ENCODE assay signal across 8 mouse cellular contexts in genomic region chr16:4655251-4655734, GRCm38 (mm10). TPM values are rescaled to one million over a fixed set of nuclear protein-coding genes. Genes with fewer than 3 reads are reported as not detected.
DNase-seq lines count a peak whose midpoint lies in the region; ATAC-seq and TF ChIP-seq lines count a peak whose summit lies in the region.

No protein-coding gene starts in this region.

- peak; percentile 49 for TF ChIP-seq CTCF in midbrain, postnatal 0 days (IDR thresholded peaks at IDR 0.05)

- peak overlapping the region; percentile 91 for H3K27ac ChIP-seq in limb, embryonic 15.5 days
- no peak overlapping the region for H3K27ac ChIP-seq in midbrain, postnatal 0 days (ENCODE audit: low read depth, low read length)

- DNase-seq in right cerebral cortex, postnatal 10 days (ENCODE audit: low spot score in 2 of 2), result peak; percentile 27 to 36
- no peak for DNase-seq in right cerebral cortex, postnatal 25 days
- DNase-seq in heart, postnatal 10 days, result peak; percentile 63 to 66
- no peak for DNase-seq in midbrain, postnatal 0 days (ENCODE audit: low spot score)
- DNase-seq in cerebellum, adult 11 months, result no peak
- DNase-seq in ovary, postnatal 10 days (ENCODE audit: low spot score), result no peak
- DNase-seq in embryo, embryonic 11 days, result no peak

- peaks cover 88% of the 10 kb centered on the region for H3K4me1 ChIP-seq in limb, embryonic 15.5 days
- 0 out of 2 replicates have a peak, but pooled peaks cover 2% of the 10 kb centered on the region for H3K4me1 ChIP-seq in midbrain, postnatal 0 days (ENCODE audit: insufficient read depth, low read length)

- H3K9ac ChIP-seq in limb, embryonic 15.5 days, result no peak overlapping the region
- no peak overlapping the region for H3K9ac ChIP-seq in midbrain, postnatal 0 days (replicated peaks; ENCODE audit: low read length, poor library complexity, severe bottlenecking)

- intact Hi-C loops in heart, postnatal 10 days (cut with DNase I), result no loop called here

- no peak overlapping the region for H3K4me2 ChIP-seq in limb, embryonic 15.5 days
- no peak overlapping the region for H3K4me2 ChIP-seq in midbrain, postnatal 0 days (ENCODE audit: low read depth, low read length, poor library complexity, severe bottlenecking)

- ATAC-seq in limb, embryonic 15.5 days (ENCODE audit: insufficient number of reproducible peaks, low FRiP score, low TSS enrichment, low read depth), result no peak
- ATAC-seq in midbrain, postnatal 0 days (ENCODE audit: low FRiP score), result no peak

- no peaks in the 10 kb centered on the region for H3K9me3 ChIP-seq in limb, embryonic 15.5 days
- H3K9me3 ChIP-seq in midbrain, postnatal 0 days (ENCODE audit: low read length), result no peaks in the 10 kb centered on the region

- H3K4me3 ChIP-seq in limb, embryonic 15.5 days, result no peak overlapping the region
- no peak overlapping the region for H3K4me3 ChIP-seq in midbrain, postnatal 0 days (ENCODE audit: low read depth, low read length)

- WGBS in limb, embryonic 15.5 days, result 68% methylated on average over 4 of the region's 4 CpGs
- WGBS in midbrain, postnatal 0 days, result 62% methylated on average over 4 of the region's 4 CpGs

- H3K27me3 ChIP-seq in limb, embryonic 15.5 days, result no peaks in the 10 kb centered on the region
- no peaks in the 10 kb centered on the region for H3K27me3 ChIP-seq in midbrain, postnatal 0 days (ENCODE audit: insufficient read depth, low read length)

- H3K36me3 ChIP-seq in limb, embryonic 15.5 days, result peaks cover 37% of the 10 kb centered on the region
- H3K36me3 ChIP-seq in midbrain, postnatal 0 days (ENCODE audit: insufficient read depth, low read length), result peaks cover 23% of the 10 kb centered on the region; the same call in 1 of the 2 replicates

RNA-seq across cellular contexts. Expression of gene Dnaja3, which starts 15.5 kb away (rescaled TPM):
- total RNA-seq in heart, postnatal 10 days (2021), result 100 to 1,000 TPM; 106 to 107 TPM
- polyA plus RNA-seq in limb, embryonic 15.5 days (2015; fragmentation: Nextera tagmentation; extraction: Ambion mirVana), result 60.5 and 65.1 TPM in 2 replicates
- 62.1 and 65.5 TPM in 2 replicates for total RNA-seq in midbrain, postnatal 0 days (2014; rRNA removed)
- 54.1 and 57.0 TPM in 2 replicates for polyA plus RNA-seq in midbrain, postnatal 0 days (2015; fragmentation: Nextera tagmentation; extraction: Ambion mirVana)

RNA-seq across cellular contexts. Expression of gene Vasn, which starts 15.6 kb away (rescaled TPM):
- total RNA-seq in heart, postnatal 10 days (2021), result 10 to 100 TPM; 13.6 to 18.0 TPM
- polyA plus RNA-seq in limb, embryonic 15.5 days (2015; fragmentation: Nextera tagmentation; extraction: Ambion mirVana), result 41.5 and 45.1 TPM in 2 replicates
- total RNA-seq in midbrain, postnatal 0 days (2014; rRNA removed), result 12.0 and 14.2 TPM in 2 replicates
- 4.7 TPM in 2 replicates for polyA plus RNA-seq in midbrain, postnatal 0 days (2015; fragmentation: Nextera tagmentation; extraction: Ambion mirVana)

RNA-seq across cellular contexts. Expression of gene Coro7, which starts 24.3 kb away (rescaled TPM):
- 10 to 100 TPM; 24.6 to 26.1 TPM for total RNA-seq in heart, postnatal 10 days (2021)
- 16.8 and 18.4 TPM in 2 replicates for polyA plus RNA-seq in limb, embryonic 15.5 days (2015; fragmentation: Nextera tagmentation; extraction: Ambion mirVana)
- 31.1 and 39.8 TPM in 2 replicates for total RNA-seq in midbrain, postnatal 0 days (2014; rRNA removed)
- 28.7 and 31.9 TPM in 2 replicates for polyA plus RNA-seq in midbrain, postnatal 0 days (2015; fragmentation: Nextera tagmentation; extraction: Ambion mirVana)

RNA-seq across cellular contexts. Expression of gene Pam16, which starts 30.5 kb away (rescaled TPM):
- total RNA-seq in heart, postnatal 10 days (2021), result 100 to 1,000 TPM in 1 of 2 experiments, 10 to 100 TPM in 1; 96.6 to 125 TPM
- 75.8 and 83.1 TPM in 2 replicates for polyA plus RNA-seq in limb, embryonic 15.5 days (2015; fragmentation: Nextera tagmentation; extraction: Ambion mirVana)
- 31.7 and 40.2 TPM in 2 replicates for total RNA-seq in midbrain, postnatal 0 days (2014; rRNA removed)
- 134 TPM in 2 replicates for polyA plus RNA-seq in midbrain, postnatal 0 days (2015; fragmentation: Nextera tagmentation; extraction: Ambion mirVana)

Comparison
In these comparisons a context has a peak if more than half of its experiments do, and no peak if none do; other contexts are left out.
1. DNase-seq: peak in right cerebral cortex, postnatal 10 days (2 of 2) and heart, postnatal 10 days (2 of 2); none in right cerebral cortex, postnatal 25 days (single experiment), midbrain, postnatal 0 days (single experiment), cerebellum, adult 11 months (single experiment), ovary, postnatal 10 days (single experiment) and embryo, embryonic 11 days (single experiment).